Mouse (Mus musculus) ES-E14 (cell line): ENCODE data around the gene Esrp2. TPM values are rescaled to one million over a fixed set of nuclear protein-coding genes. Genes with fewer than 3 reads are reported as not detected.

Source experiments
- DNase-seq: peaks from one replicate; pipeline ENCODE4 v3.0.0-alpha.2; 2013; ENCODE audit warnings: low read depth, low spot score
- H3K27ac ChIP-seq: 2 replicates; pipeline ENCODE4 v1.5.1; 2012; ENCODE audit warnings: low read depth, mild to moderate bottlenecking, low read length, moderate library complexity, mixed read lengths; ENCODE audit not compliant: poor library complexity, insufficient read depth, severe bottlenecking
- H3K36me3 ChIP-seq: 2 replicates; pipeline ENCODE4 v1.6.1; 2012; ENCODE audit warnings: mild to moderate bottlenecking, low read length, moderate library complexity, mixed read lengths; ENCODE audit not compliant: control insufficient read depth, poor library complexity, insufficient read depth, severe bottlenecking
- H3K4me1 ChIP-seq, 2 experiments: fragments of 150-350 bp in 1 of 2; sonication (generic) in 1 of 2; 2 replicates each; pipeline ENCODE4 v1.6.1; 2012; ENCODE audit warnings: low read length in 2 of 2, mild to moderate bottlenecking in 1 of 2, mixed read lengths in 1 of 2; ENCODE audit not compliant: control insufficient read depth in 2 of 2, insufficient read depth in 2 of 2, poor library complexity in 1 of 2
- H3K4me3 ChIP-seq, 2 experiments: fragments of 150-350 bp in 1 of 2; sonication (generic) in 1 of 2; 2 replicates each; pipeline ENCODE4 v1.5.1; 2012; ENCODE audit warnings: low read length in 2 of 2, low read depth in 1 of 2, mild to moderate bottlenecking in 1 of 2, mixed read lengths in 1 of 2; ENCODE audit not compliant: insufficient read depth in 1 of 2, poor library complexity in 1 of 2, severe bottlenecking in 1 of 2
- H3K9ac ChIP-seq: 2 replicates; pipeline ENCODE4 v1.6.1; 2012; ENCODE audit warnings: low read depth, mild to moderate bottlenecking, low read length, mixed read lengths; ENCODE audit not compliant: poor library complexity, insufficient read depth, severe bottlenecking
- H3K9me3 ChIP-seq: fragments of 150-350 bp; sonication (generic); 2 replicates; pipeline ENCODE4 v1.6.1; 2012; ENCODE audit warnings: low read depth, mild to moderate bottlenecking, low read length; ENCODE audit not compliant: control insufficient read depth, insufficient read depth
- CHD2 ChIP-seq: IDR thresholded peaks from 2 replicates; pipeline ENCODE4 v1.6.1; 2014; ENCODE audit warnings: mild to moderate bottlenecking, low read depth, low read length, inconsistent platforms
- HCFC1 ChIP-seq: IDR thresholded peaks from 2 replicates; pipeline ENCODE4 v1.6.1; 2012; ENCODE audit warnings: low read length, inconsistent platforms, borderline replicate concordance; ENCODE audit not compliant: insufficient read depth
- MAFK ChIP-seq: IDR thresholded peaks from 2 replicates; pipeline ENCODE4 v1.6.1; 2014; ENCODE audit warnings: mild to moderate bottlenecking, low read depth, low read length, inconsistent platforms; ENCODE audit not compliant: insufficient read depth
- ZC3H11A ChIP-seq: IDR thresholded peaks from 2 replicates; pipeline ENCODE4 v1.6.1; 2012; ENCODE audit warnings: low read depth, mild to moderate bottlenecking, inconsistent platforms, low read length, borderline replicate concordance
- ZNF384 ChIP-seq: IDR thresholded peaks from 2 replicates; pipeline ENCODE4 v1.6.1; 2012; ENCODE audit warnings: low read depth, low read length, inconsistent platforms
- in situ Hi-C, 2 experiments: fragments of 600-800 bp; cut with MboI; formaldehyde crosslinking; loops; one replicate each; pipeline ENCODE4 v1.15.1; 2025; ENCODE audit warnings: low sequenced_read_pairs in 2 of 2, inconsistent platforms in 1 of 2; ENCODE audit not compliant: unreplicated experiment in 2 of 2
- total RNA-seq: library from RNA; depleted of rRNA; stranded (reverse); fragments of 300-350 nt; gene quantifications from 2 replicates; pipeline ENCODE4 v1.2.3, GENCODE M21; 2012

Esrp2 gene
- total RNA-seq, 1 experiment, result 12.5 TPM

GRCm38 (mm10) chr8:106169017-106169933 is 32.5 kb upstream of the Esrp2 start:
- in situ Hi-C loops, result no loop called here
- Histone ChIP-seq H3K9me3 (no peaks in the 10 kb centered on the region), H3K9ac (peak overlapping the region; percentile 88), H3K4me3 (peak overlapping the region; percentile 85 to 89), H3K36me3 (peaks cover 2% of the 10 kb centered on the region; the same call in 1 of the 2 replicates), H3K27ac (0 out of 2 replicates have a peak overlapping the region, but pooled peaks have one; percentile 26), H3K4me1 (peaks cover 0 to 3% of the 10 kb centered on the region in 2 experiments; a peak in 1 of 4 replicates)
- TF ChIP-seq ZNF384, result no peak
- TF ChIP-seq CHD2, result no peak
- TF ChIP-seq MAFK, result no peak
- TF ChIP-seq ZC3H11A, result no peak
- TF ChIP-seq HCFC1, result no peak
- peak; percentile 15 for DNase-seq

- peak within 1 kb of the TSS; percentile 85 to 89 for H3K4me3 ChIP-seq
- peaks cover 0 to 3% of the 10 kb centered on the region in 2 experiments; a peak in 1 of 4 replicates for H3K4me1 ChIP-seq
- peaks cover 9% of the 10 kb centered on the region for H3K36me3 ChIP-seq
- no peaks in the 10 kb centered on the region for H3K9me3 ChIP-seq
- TF ChIP-seq ZC3H11A, result no peak
- TF ChIP-seq ZNF384, result no peak
- TF ChIP-seq HCFC1, result no peak
- TF ChIP-seq CHD2, result no peak
- TF ChIP-seq MAFK, result no peak
- DNase-seq, result peak; percentile 40
- H3K9ac ChIP-seq, result peak within 1 kb of the TSS; percentile 88
- in situ Hi-C loops, result no loop called here
- 0 out of 2 replicates have a peak within 1 kb of the TSS, but pooled peaks have one; percentile 26 for H3K27ac ChIP-seq
These were observed 31.7 kb upstream of the Esrp2 start, which contains the start of gene Slc7a6 for GRCm38 (mm10) chr8:106168356-106169016. Gene Slc7a6 (plus strand): TSS chr8:106168857.

GRCm38 (mm10) chr8:106165460-106165859 is 28.7 kb upstream of the Esrp2 start:
- H3K4me3 ChIP-seq, result no peak overlapping the region
- no peak overlapping the region for H3K27ac ChIP-seq
- no peak overlapping the region for H3K9ac ChIP-seq
- in situ Hi-C loops, result no loop called here
- H3K4me1 ChIP-seq, result peaks cover 0 to 10% of the 10 kb centered on the region in 2 experiments; a peak in 2 of 4 replicates
- peak; percentile 59 for DNase-seq
- peaks cover 27% of the 10 kb centered on the region for H3K36me3 ChIP-seq
- TF ChIP-seq ZC3H11A (peak; percentile 20; the same call in 1 of the 2 replicates), HCFC1 (no peak)
- H3K9me3 ChIP-seq, result no peaks in the 10 kb centered on the region

GRCm38 (mm10) chr8:106163251-106163650 is 26.5 kb upstream of the Esrp2 start:
- H3K9ac ChIP-seq, result no peak overlapping the region
- no peak overlapping the region for H3K4me3 ChIP-seq
- in situ Hi-C loops, result no loop called here
- no peak overlapping the region for H3K27ac ChIP-seq
- H3K9me3 ChIP-seq, result no peaks in the 10 kb centered on the region
- no peak for DNase-seq
- peaks cover 0 to 18% of the 10 kb centered on the region in 2 experiments; a peak in 3 of 4 replicates for H3K4me1 ChIP-seq
- peaks cover 27% of the 10 kb centered on the region for H3K36me3 ChIP-seq
- no peak for TF ChIP-seq ZNF384
- TF ChIP-seq MAFK, result no peak
- TF ChIP-seq ZC3H11A, result no peak
- no peak for TF ChIP-seq HCFC1
- TF ChIP-seq CHD2, result no peak
